Mouse (Mus musculus) hindbrain, embryonic 11.5 days (tissue): Measurements from ENCODE around the gene Ets1. TPM values are rescaled to one million over a fixed set of nuclear protein-coding genes. Genes with fewer than 3 reads are reported as not detected.

Source experiments
- ATAC-seq: fragments of 200-750 bp; cut with Nextera tagmentation; 2 replicates; pipeline ENCODE4 v1.8.0; 2017; ENCODE audit warnings: mild to moderate bottlenecking, moderate TSS enrichment, moderate library complexity; ENCODE audit not compliant: low FRiP score
- DNase-seq: peaks from one replicate; pipeline ENCODE4 v3.0.0-alpha.2; 2015; ENCODE audit warnings: low spot score
- H3K27ac ChIP-seq: fragments of 300-500 bp; sonication (generic); 2 replicates; pipeline ENCODE4 v1.5.1; 2014; ENCODE audit warnings: mild to moderate bottlenecking, low read depth, low read length
- H3K27me3 ChIP-seq: fragments of 300-500 bp; sonication (generic); 2 replicates; pipeline ENCODE4 v1.6.1; 2014; ENCODE audit warnings: mild to moderate bottlenecking, low read length, moderate library complexity, mixed read lengths; ENCODE audit not compliant: control insufficient read depth, insufficient read depth
- H3K36me3 ChIP-seq: fragments of 300-500 bp; sonication (generic); 2 replicates; pipeline ENCODE4 v1.6.1; 2014; ENCODE audit warnings: mild to moderate bottlenecking, low read length, moderate library complexity, mixed read lengths; ENCODE audit not compliant: control insufficient read depth, insufficient read depth
- H3K4me1 ChIP-seq: fragments of 300-500 bp; sonication (generic); replicated peaks from 2 replicates; pipeline ENCODE4 v1.6.1; 2014; ENCODE audit warnings: low read length, mixed read lengths; ENCODE audit not compliant: control insufficient read depth, insufficient read depth
- H3K4me2 ChIP-seq: fragments of 300-500 bp; sonication (generic); replicated peaks from 2 replicates; pipeline ENCODE4 v1.6.1; 2014; ENCODE audit warnings: mild to moderate bottlenecking, low read depth, low read length
- H3K4me3 ChIP-seq: fragments of 300-500 bp; sonication (generic); 2 replicates; pipeline ENCODE4 v1.5.1; 2014; ENCODE audit warnings: low read depth, low read length
- H3K9ac ChIP-seq: fragments of 300-500 bp; sonication (generic); 2 replicates; pipeline ENCODE4 v1.6.1; 2014; ENCODE audit warnings: low read depth, low read length
- H3K9me3 ChIP-seq: fragments of 300-500 bp; sonication (generic); 2 replicates; pipeline ENCODE4 v1.6.1; 2016; ENCODE audit warnings: low read length; ENCODE audit not compliant: control insufficient read depth
- WGBS: fragments of 180-500 bp; shearing (Covaris S2); extraction: QIAGEN DNeasy Blood & Tissue Kit; methylation state at CpG from one replicate; pipeline ENCODE4 v1.1.7; 2014; 5-methylcytosine and 5-hydroxymethylcytosine counted together
- polyA plus RNA-seq: library from polyadenylated mRNA; unstranded; fragments of >200 nt; fragmentation: Nextera tagmentation; extraction: Ambion mirVana; gene quantifications from 2 replicates; pipeline ENCODE4 v1.2.1, GENCODE M21; 2014

Gene Ets1
- 24.3 and 25.2 TPM in 2 replicates for polyA plus RNA-seq

DNA sequence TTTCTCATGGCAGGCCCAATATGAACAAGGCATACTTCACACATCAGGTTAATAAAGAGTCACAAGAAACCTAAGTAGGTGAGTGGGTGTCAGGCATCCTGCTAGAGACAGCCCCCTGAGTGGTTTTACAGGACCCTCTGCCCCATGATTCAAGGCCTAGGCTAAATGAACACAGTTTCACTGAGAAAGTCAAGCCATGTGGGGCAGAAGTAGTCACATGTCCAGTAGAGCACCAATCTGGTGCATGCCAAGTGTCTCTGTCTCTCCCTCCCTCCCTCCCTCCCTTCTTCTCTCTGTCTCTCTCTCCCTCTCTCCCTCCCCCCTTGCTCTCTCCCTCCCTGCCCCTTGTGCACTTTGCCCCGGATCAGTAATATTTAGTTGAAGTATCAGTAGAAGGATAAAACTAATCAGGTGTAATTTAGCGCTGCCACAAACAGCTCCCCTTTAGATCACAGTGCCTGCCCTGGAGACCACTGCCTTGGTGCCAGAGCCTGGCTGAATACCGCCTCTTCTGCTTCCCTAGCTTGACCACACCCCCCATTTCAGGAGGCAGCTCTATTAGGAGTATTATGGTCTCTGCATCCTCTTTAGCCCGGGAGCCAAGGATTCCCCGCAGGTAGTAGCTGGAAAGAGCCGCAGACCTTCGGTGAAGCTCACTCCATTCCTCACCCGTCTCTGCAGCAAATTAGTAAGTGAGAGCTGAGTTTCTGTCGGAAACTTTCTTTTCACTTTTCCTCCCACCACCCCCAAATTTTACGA is at the start of gene Ets1:
TSS of gene Ets1 (plus strand) at position 595 of the 759 bp plus-strand sequence.
- no peaks in the 10 kb centered on the region for H3K36me3 ChIP-seq
- no peak within 1 kb of the TSS for H3K4me2 ChIP-seq
- WGBS, result under 1% methylated on average over 10 of the region's 10 CpGs
- no peaks in the 10 kb centered on the region for H3K4me1 ChIP-seq
- no peaks in the 10 kb centered on the region for H3K9me3 ChIP-seq
- peaks cover 13% of the 10 kb centered on the region for H3K27me3 ChIP-seq
- H3K4me3 ChIP-seq, result no peak within 1 kb of the TSS
- no peak for ATAC-seq
- H3K9ac ChIP-seq, result no peak within 1 kb of the TSS
- H3K27ac ChIP-seq, result no peak within 1 kb of the TSS
- DNase-seq, result peak; percentile 52

DNA sequence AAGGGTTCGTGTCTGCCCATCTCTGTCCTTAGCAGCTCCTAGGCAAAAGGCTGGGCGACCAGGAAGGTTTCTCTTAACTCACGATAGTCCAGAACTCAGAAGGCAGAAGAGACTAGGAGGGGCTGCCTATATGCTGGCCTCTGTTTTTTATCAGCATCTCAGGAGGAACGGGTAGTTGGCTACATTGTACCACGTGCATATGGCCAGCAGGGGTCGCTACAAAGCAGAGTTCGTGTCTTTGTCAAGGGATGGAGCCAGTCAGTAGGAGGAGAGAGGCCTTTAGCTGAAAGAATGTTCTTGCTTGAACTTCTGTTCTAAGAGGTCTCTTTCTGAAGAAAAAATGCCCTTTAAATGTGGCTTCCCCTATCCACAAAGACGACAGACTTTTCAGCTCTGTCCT is 46.1 kb upstream of the Ets1 start:
- H3K4me2 ChIP-seq, result no peak overlapping the region
- 6% methylated on average over 8 of the region's 8 CpGs for WGBS
- peaks cover 5% of the 10 kb centered on the region; the same call in 1 of the 2 replicates for H3K4me1 ChIP-seq
- no peaks in the 10 kb centered on the region for H3K36me3 ChIP-seq
- H3K9me3 ChIP-seq, result no peaks in the 10 kb centered on the region
- DNase-seq (peak; percentile 93), ATAC-seq (peak; percentile 66)
- no peak overlapping the region for H3K9ac ChIP-seq
- no peak overlapping the region for H3K4me3 ChIP-seq
- peaks cover 8% of the 10 kb centered on the region; the same call in 1 of the 2 replicates for H3K27me3 ChIP-seq
- H3K27ac ChIP-seq, result no peak overlapping the region

DNA sequence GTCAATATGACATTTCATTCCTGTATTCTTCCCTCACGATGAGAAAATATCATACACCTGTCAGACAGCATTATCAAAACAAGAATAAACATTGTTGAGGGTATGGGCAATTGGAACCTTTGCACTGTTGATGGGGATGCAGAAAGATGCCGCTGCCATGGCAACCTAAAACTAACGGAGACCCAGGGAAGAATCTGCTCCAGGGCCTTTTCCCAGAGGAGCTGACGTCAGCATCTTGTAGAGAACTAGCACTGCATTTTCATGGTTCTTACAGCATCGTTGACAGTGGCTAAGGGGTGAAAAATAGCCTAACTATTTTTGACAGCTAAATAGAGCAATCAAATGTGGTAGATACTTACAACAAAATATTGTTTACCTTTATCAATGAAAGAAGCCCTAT is 45.5 kb upstream of the Ets1 start:
- WGBS, result 46% methylated on average over 5 of the region's 5 CpGs
- no peak overlapping the region for H3K4me2 ChIP-seq
- H3K9ac ChIP-seq, result no peak overlapping the region
- H3K27ac ChIP-seq, result no peak overlapping the region
- peaks cover 8% of the 10 kb centered on the region; the same call in 1 of the 2 replicates for H3K27me3 ChIP-seq
- no peaks in the 10 kb centered on the region for H3K36me3 ChIP-seq
- no peak for ATAC-seq
- peaks cover 5% of the 10 kb centered on the region; the same call in 1 of the 2 replicates for H3K4me1 ChIP-seq
- H3K4me3 ChIP-seq, result no peak overlapping the region
- no peaks in the 10 kb centered on the region for H3K9me3 ChIP-seq
- DNase-seq, result no peak

DNA sequence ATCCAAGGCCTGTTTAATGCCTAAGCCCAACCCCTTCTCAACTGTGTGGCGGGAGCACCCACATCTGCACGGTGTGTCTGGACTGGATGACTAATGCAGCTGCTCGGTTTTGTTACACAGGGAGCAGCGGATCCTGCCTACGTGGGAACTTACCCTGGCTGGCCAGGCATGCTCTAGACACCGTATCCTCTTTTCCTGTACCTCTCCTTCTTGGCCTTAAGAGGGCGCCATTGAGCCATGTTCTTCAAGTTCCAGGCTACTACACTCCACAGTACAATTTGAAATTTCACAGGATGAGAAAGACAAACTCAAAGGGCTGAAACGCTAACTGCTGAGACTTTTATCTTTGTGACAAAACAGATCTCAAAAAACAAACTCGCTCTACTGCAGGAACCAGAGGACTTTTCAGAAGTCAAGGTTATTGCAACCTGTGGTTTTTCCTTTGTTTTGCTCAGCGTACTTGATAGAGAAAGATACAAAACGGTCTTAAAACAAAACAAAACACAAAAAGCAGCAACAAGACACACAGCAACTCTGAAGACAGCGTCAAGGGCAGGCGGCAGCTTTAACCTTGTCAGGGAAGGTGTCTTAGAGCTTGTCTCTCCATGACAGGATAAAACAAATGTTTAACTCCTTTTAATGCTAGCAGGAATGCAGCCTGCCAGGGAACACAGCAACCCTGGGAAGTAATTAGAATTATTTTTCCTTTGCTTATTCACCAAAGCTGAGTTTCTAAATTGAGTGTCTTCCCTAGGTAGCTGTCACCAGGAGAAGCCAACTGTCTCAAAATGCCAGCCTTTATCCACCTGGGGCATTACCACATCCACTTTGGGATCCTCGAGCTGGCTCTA is 44.1 kb upstream of the Ets1 start:
- DNase-seq (peak; percentile 86), ATAC-seq (peak; percentile 66)
- H3K9ac ChIP-seq, result no peak overlapping the region
- H3K9me3 ChIP-seq, result no peaks in the 10 kb centered on the region
- peak overlapping the region; percentile 11; the same call in 1 of the 2 replicates for H3K4me2 ChIP-seq
- no peaks in the 10 kb centered on the region for H3K36me3 ChIP-seq
- no peak overlapping the region for H3K4me3 ChIP-seq
- H3K27ac ChIP-seq, result no peak overlapping the region
- 11% methylated on average over 14 of the region's 14 CpGs for WGBS
- H3K27me3 ChIP-seq, result peaks cover 8% of the 10 kb centered on the region; the same call in 1 of the 2 replicates
- peaks cover 5% of the 10 kb centered on the region; the same call in 1 of the 2 replicates for H3K4me1 ChIP-seq

DNA sequence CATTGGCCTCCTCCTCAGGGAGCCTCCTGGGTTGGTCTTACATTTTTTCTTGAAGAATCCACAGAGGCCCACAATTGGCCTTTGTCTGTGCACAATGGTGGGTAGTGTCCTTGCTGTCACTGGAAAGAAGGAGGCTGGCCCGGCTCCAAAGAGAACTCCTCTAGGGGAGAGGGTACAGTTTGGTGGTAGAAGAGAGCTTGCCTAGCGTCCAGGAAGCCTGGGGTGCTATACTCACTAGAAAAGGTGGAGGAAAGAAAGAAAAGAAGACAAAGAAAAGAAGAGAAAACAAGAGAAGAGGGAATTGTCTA is 43.5 kb upstream of the Ets1 start:
- Histone ChIP-seq H3K4me2 (no peak overlapping the region), H3K27me3 (peaks cover 8% of the 10 kb centered on the region; the same call in 1 of the 2 replicates), H3K27ac (no peak overlapping the region), H3K4me3 (no peak overlapping the region), H3K9me3 (no peaks in the 10 kb centered on the region), H3K36me3 (no peaks in the 10 kb centered on the region), H3K9ac (no peak overlapping the region), H3K4me1 (peaks cover 5% of the 10 kb centered on the region; the same call in 1 of the 2 replicates)
- ATAC-seq, result peak; percentile 43; the same call in 1 of the 2 replicates
- 4% methylated on average over 2 of the region's 2 CpGs for WGBS
- no peak for DNase-seq

DNA sequence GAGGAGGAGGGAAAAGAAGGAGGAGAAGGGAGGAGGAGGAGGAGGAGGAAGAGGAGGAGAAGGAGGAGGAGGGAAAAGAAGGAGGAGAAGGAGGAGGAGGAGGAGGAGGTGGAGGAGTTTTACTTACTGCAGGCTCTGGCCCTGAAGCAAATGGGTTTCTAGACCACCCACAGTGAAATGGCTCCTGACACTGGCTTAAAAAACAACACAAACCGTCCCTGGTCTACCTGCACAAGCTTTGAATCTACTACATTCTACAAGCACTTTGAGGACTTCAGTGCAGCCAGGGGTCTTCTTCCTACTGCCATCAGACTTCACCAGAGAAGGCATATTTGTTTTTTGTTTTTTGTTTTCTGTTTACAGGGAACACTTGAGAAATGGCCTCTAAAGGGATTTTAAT is 42.2 kb upstream of the Ets1 start:
- H3K4me2 ChIP-seq, result no peak overlapping the region
- no peak overlapping the region for H3K9ac ChIP-seq
- no peak for ATAC-seq
- no peaks in the 10 kb centered on the region for H3K36me3 ChIP-seq
- no peak overlapping the region for H3K4me3 ChIP-seq
- H3K27ac ChIP-seq, result no peak overlapping the region
- H3K4me1 ChIP-seq, result peaks cover 5% of the 10 kb centered on the region; the same call in 1 of the 2 replicates
- H3K27me3 ChIP-seq, result peaks cover 8% of the 10 kb centered on the region; the same call in 1 of the 2 replicates
- H3K9me3 ChIP-seq, result no peaks in the 10 kb centered on the region
- no peak for DNase-seq
- WGBS, result 6% methylated on average over 1 of the region's 1 CpGs

DNA sequence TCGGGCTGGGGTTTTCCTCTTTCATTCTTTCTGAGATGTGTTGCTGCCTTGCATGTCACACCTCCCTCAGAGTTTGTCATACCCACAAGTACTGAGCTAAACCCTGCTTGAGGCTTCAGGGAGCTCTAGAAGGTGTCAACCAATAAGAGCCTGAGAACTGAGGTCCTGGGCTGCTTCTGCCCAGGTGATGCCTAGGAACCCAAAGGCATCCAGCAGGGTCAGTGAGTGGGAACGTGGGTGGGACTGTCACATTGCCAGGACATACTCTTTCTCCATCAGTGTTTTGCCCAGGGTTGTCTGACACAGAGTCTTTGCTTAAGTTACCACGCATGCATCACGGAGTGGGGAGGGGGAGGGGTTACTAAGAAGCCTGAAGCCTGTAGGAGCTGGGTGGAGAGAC is 41.7 kb upstream of the Ets1 start:
- H3K9me3 ChIP-seq, result no peaks in the 10 kb centered on the region
- H3K4me2 ChIP-seq, result no peak overlapping the region
- H3K27ac ChIP-seq, result no peak overlapping the region
- H3K4me3 ChIP-seq, result no peak overlapping the region
- no peak overlapping the region for H3K9ac ChIP-seq
- ATAC-seq (no peak), DNase-seq (no peak)
- H3K4me1 ChIP-seq, result peaks cover 5% of the 10 kb centered on the region; the same call in 1 of the 2 replicates
- peaks cover 8% of the 10 kb centered on the region; the same call in 1 of the 2 replicates for H3K27me3 ChIP-seq
- H3K36me3 ChIP-seq, result no peaks in the 10 kb centered on the region
- WGBS, result 36% methylated on average over 4 of the region's 4 CpGs

DNA sequence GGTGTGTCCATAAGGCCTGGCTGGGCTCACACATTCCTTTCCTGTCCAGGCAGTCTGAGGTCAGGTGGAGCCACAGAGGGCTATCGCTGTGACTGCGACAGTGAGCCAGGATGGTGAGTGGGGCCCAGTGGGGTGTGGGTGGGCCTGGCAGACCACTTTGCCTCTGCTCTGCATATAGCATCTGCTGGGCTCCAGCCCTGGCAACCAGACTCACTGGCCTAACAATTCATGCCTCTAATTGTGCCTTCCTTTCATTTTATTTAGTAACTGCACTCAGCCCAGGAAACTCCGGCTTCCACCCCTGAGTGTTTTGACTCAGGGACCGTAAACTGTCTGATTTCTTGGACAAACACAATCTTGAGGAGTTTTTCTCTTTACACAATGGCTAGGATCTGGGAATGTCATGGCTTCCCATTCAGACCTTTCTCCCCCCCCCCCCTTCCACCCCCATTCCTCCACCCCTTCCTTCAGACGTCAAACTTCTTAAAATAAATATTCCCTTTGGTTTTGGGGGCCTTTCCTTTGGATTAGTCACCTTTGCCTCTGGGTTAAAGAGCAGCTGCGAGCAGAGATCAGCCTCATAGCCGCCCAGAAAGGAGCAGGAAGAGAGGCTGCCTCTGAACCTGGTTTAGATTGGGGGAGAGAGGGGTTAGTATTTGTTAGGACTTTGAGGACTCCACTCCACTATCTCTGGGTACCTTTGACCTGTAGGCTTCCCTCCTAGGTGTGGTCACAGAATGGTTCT is 40.8 kb upstream of the Ets1 start:
- H3K27me3 ChIP-seq, result peaks cover 8% of the 10 kb centered on the region; the same call in 1 of the 2 replicates
- 51% methylated on average over 7 of the region's 7 CpGs for WGBS
- ATAC-seq, result no peak
- H3K4me3 ChIP-seq, result no peak overlapping the region
- no peak overlapping the region for H3K27ac ChIP-seq
- no peak overlapping the region for H3K4me2 ChIP-seq
- peaks cover 5% of the 10 kb centered on the region; the same call in 1 of the 2 replicates for H3K4me1 ChIP-seq
- DNase-seq, result no peak
- H3K9ac ChIP-seq, result no peak overlapping the region
- no peaks in the 10 kb centered on the region for H3K36me3 ChIP-seq
- H3K9me3 ChIP-seq, result no peaks in the 10 kb centered on the region
